Mouse (Mus musculus): ENCODE data around the gene Prss35. TPM values are rescaled to one million over a fixed set of nuclear protein-coding genes. Genes with fewer than 3 reads are reported as not detected.

The Prss35 gene
- total and polyA plus RNA-seq, 3 experiments = 0.16 TPM; not detected in 2

GRCm38 (mm10) chr9:86745926-86746581, 2.6 kb downstream of the Prss35 start:
- Histone ChIP-seq H3K4me3 (ENCODE audit: low read depth, low read length) (no peak overlapping the region), H3K36me3 (replicated peaks) (no peaks in the 10 kb centered on the region), H3K4me1 (ENCODE audit: insufficient read depth, low read depth, low read length) (no peaks in the 10 kb centered on the region), H3K9me3 (replicated peaks) (no peaks in the 10 kb centered on the region), H3K27me3 (ENCODE audit: insufficient read depth, low read length) (peaks cover 7% of the 10 kb centered on the region; the same call in 1 of the 2 replicates)
- TF ChIP-seq TAL1 (conservative IDR thresholded peaks at IDR 0.05; ENCODE audit: low read depth, low read length) (no peak), CTCF (IDR thresholded peaks at IDR 0.05; ENCODE audit: low read depth, low read length) (no peak), GATA2 (IDR thresholded peaks at IDR 0.05; ENCODE audit: borderline replicate concordance, low read depth, low read length) (no peak), GATA1 (IDR thresholded peaks at IDR 0.05; ENCODE audit: borderline replicate concordance, low read length) (no peak), POLR2AphosphoS5 (IDR thresholded peaks at IDR 0.05; ENCODE audit: insufficient replicate concordance, low read depth, low read length) (no peak)
- ATAC-seq (ENCODE audit: extremely low read depth, insufficient number of reproducible peaks, low FRiP score, poor library complexity, severe bottlenecking) (peak; percentile 34; the same call in 1 of the 2 replicates), DNase-seq (ENCODE audit: low spot score) (no peak)

DNA sequence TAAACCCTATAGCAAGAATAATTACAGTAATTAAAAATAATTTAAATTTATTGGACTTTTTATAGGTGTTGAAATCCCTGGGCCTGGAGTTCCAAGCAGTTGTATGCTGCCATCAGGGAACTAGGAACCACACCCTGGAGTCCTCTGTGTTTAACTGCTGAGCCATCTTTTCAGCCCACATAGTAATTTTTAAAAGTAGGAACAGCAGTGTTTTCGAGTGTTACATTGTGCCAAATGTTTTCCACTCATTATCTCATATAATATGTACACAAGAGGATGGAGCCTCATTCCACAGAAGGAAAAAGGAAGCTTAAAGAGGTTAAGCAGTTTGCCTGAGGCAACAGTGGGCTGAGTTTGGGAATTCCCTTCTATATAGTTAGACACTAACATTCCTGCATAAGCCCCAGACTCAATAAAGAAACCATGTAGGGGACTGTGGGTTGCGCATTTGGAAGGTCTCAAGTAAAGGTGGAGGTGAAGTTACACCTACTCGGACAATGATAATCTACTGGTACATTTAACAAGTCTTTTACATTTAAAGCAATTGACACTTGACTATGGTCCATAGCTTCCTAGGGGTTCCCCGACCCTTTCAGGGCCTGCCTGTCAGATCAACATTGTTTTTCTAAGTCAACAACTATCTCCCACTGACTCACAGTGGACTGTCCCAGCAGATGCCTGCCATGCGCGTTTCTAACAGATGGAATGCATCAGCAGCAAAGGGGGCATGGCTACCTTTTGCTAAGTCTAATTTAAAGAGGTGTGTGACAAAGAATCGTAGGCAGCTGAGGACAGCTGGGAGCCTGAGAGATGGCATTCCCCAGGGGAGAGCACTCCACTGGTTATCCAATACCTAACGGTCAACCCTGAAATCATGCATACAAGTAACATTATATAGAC, 19.3 kb downstream of the Prss35 start:
- no peaks in the 10 kb centered on the region for H3K36me3 ChIP-seq (replicated peaks)
- ATAC-seq (ENCODE audit: extremely low read depth, insufficient number of reproducible peaks, low FRiP score, poor library complexity, severe bottlenecking) (no peak), DNase-seq (ENCODE audit: low spot score) (no peak)
- no peaks in the 10 kb centered on the region for H3K4me1 ChIP-seq (ENCODE audit: insufficient read depth, low read depth, low read length)
- 0 out of 2 replicates have a peak, but pooled peaks cover 2% of the 10 kb centered on the region for H3K27me3 ChIP-seq (ENCODE audit: insufficient read depth, low read length)
- TF ChIP-seq POLR2AphosphoS5 (IDR thresholded peaks at IDR 0.05; ENCODE audit: insufficient replicate concordance, low read depth, low read length) = no peak
- no peak for TF ChIP-seq TAL1 (conservative IDR thresholded peaks at IDR 0.05; ENCODE audit: low read depth, low read length)
- no peak for TF ChIP-seq GATA1 (IDR thresholded peaks at IDR 0.05; ENCODE audit: borderline replicate concordance, low read length)
- H3K9me3 ChIP-seq (replicated peaks) = no peaks in the 10 kb centered on the region
- H3K4me3 ChIP-seq (ENCODE audit: low read depth, low read length) = no peak overlapping the region

DNA sequence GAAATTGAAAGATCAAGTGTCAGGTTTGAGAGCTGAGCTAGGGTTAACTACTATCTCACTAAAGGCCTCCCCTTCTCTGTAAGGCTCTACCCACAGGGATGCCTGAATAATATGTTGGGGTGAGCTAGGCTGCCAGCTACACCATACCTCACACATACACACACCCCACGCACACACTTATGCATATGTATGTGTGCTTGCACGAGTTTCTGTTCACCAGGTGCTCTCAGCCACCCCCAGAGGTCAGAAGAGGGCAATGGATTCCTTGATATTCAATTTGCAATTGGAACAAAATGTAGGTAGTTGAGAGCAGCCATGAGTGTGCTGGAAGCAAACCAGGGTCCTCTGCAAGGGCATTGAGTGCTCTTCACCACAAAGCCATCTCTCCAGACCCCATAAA, 20.6 kb downstream of the Prss35 start:
- Histone ChIP-seq H3K27me3 (ENCODE audit: insufficient read depth, low read length) (0 out of 2 replicates have a peak, but pooled peaks cover 5% of the 10 kb centered on the region), H3K36me3 (replicated peaks) (no peaks in the 10 kb centered on the region), H3K4me3 (ENCODE audit: low read depth, low read length) (no peak overlapping the region), H3K9me3 (replicated peaks) (no peaks in the 10 kb centered on the region), H3K4me1 (ENCODE audit: insufficient read depth, low read depth, low read length) (no peaks in the 10 kb centered on the region)
- no peak for DNase-seq (ENCODE audit: low spot score)
- TF ChIP-seq POLR2AphosphoS5 (IDR thresholded peaks at IDR 0.05; ENCODE audit: insufficient replicate concordance, low read depth, low read length) = no peak
- no peak for TF ChIP-seq CTCF (IDR thresholded peaks at IDR 0.05; ENCODE audit: low read depth, low read length)
- no peak for TF ChIP-seq TAL1 (conservative IDR thresholded peaks at IDR 0.05; ENCODE audit: low read depth, low read length)
- no peak for TF ChIP-seq GATA1 (IDR thresholded peaks at IDR 0.05; ENCODE audit: borderline replicate concordance, low read length)
- TF ChIP-seq GATA2 (IDR thresholded peaks at IDR 0.05; ENCODE audit: borderline replicate concordance, low read depth, low read length) = no peak
- ATAC-seq (ENCODE audit: extremely low read depth, insufficient number of reproducible peaks, low FRiP score, poor library complexity, severe bottlenecking) = no peak

- no peak for ATAC-seq (ENCODE audit: extremely low read depth, insufficient number of reproducible peaks, low FRiP score, poor library complexity, severe bottlenecking)
- TF ChIP-seq GATA2 (IDR thresholded peaks at IDR 0.05; ENCODE audit: borderline replicate concordance, low read depth, low read length) (no peak), POLR2AphosphoS5 (IDR thresholded peaks at IDR 0.05; ENCODE audit: insufficient replicate concordance, low read depth, low read length) (no peak), GATA1 (IDR thresholded peaks at IDR 0.05; ENCODE audit: borderline replicate concordance, low read length) (no peak), TAL1 (conservative IDR thresholded peaks at IDR 0.05; ENCODE audit: low read depth, low read length) (no peak), CTCF (IDR thresholded peaks at IDR 0.05; ENCODE audit: low read depth, low read length) (no peak)
- Histone ChIP-seq H3K36me3 (replicated peaks) (no peaks in the 10 kb centered on the region), H3K27me3 (ENCODE audit: insufficient read depth, low read length) (0 out of 2 replicates have a peak, but pooled peaks cover 5% of the 10 kb centered on the region), H3K4me3 (ENCODE audit: low read depth, low read length) (no peak overlapping the region), H3K9me3 (replicated peaks) (no peaks in the 10 kb centered on the region), H3K4me1 (ENCODE audit: insufficient read depth, low read depth, low read length) (no peaks in the 10 kb centered on the region)
- DNase-seq (ENCODE audit: low spot score) = no peak
Observed at GRCm38 (mm10) chr9:86766991-86767390, 23.5 kb downstream of the Prss35 start.

GRCm38 (mm10) chr9:86772897-86773296, 29.4 kb downstream of the Prss35 start:
- no peak for ATAC-seq (ENCODE audit: extremely low read depth, insufficient number of reproducible peaks, low FRiP score, poor library complexity, severe bottlenecking)

DNA sequence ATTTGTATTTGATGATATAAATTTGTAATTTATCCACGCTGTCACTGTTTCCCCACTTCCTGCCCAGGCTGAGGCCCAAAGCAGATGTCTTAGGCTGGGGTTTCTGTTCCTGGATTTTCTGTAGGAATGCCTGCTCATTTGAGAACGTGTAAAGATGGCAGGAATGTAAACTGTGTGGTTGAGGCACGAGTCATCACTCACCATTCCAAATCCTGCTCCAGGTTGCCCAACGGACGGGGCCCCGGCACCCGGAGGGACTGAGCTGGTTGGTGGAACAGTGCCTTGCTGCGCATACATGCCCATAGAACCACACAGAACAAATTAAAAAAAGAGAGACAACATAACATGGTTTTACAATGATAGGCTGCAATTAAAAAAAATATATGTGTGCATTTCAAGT, 30.5 kb downstream of the Prss35 start:
- no peaks in the 10 kb centered on the region for H3K9me3 ChIP-seq (replicated peaks)
- no peaks in the 10 kb centered on the region for H3K4me1 ChIP-seq (ENCODE audit: insufficient read depth, low read depth, low read length)
- H3K36me3 ChIP-seq (replicated peaks) = no peaks in the 10 kb centered on the region
- H3K4me3 ChIP-seq (ENCODE audit: low read depth, low read length) = no peak overlapping the region
- no peak for TF ChIP-seq GATA2 (IDR thresholded peaks at IDR 0.05; ENCODE audit: borderline replicate concordance, low read depth, low read length)
- no peak for TF ChIP-seq TAL1 (conservative IDR thresholded peaks at IDR 0.05; ENCODE audit: low read depth, low read length)
- TF ChIP-seq POLR2AphosphoS5 (IDR thresholded peaks at IDR 0.05; ENCODE audit: insufficient replicate concordance, low read depth, low read length) = no peak
- TF ChIP-seq CTCF (IDR thresholded peaks at IDR 0.05; ENCODE audit: low read depth, low read length) = no peak
- no peak for TF ChIP-seq GATA1 (IDR thresholded peaks at IDR 0.05; ENCODE audit: borderline replicate concordance, low read length)
- ATAC-seq (ENCODE audit: extremely low read depth, insufficient number of reproducible peaks, low FRiP score, poor library complexity, severe bottlenecking) = no peak
- H3K27me3 ChIP-seq (ENCODE audit: insufficient read depth, low read length) = peaks cover 4% of the 10 kb centered on the region; the same call in 1 of the 2 replicates
- DNase-seq (ENCODE audit: low spot score) = no peak

More at GRCm38 (mm10) chr9:86772897-86773296, 29.4 kb downstream of the Prss35 start:
- Histone ChIP-seq H3K27me3 (ENCODE audit: insufficient read depth, low read length) (peaks cover 4% of the 10 kb centered on the region; the same call in 1 of the 2 replicates), H3K4me3 (ENCODE audit: low read depth, low read length) (no peak overlapping the region), H3K4me1 (ENCODE audit: insufficient read depth, low read depth, low read length) (no peaks in the 10 kb centered on the region), H3K9me3 (replicated peaks) (no peaks in the 10 kb centered on the region), H3K36me3 (replicated peaks) (no peaks in the 10 kb centered on the region)
- no peak for DNase-seq (ENCODE audit: low spot score)
- TF ChIP-seq GATA1 (IDR thresholded peaks at IDR 0.05; ENCODE audit: borderline replicate concordance, low read length) (no peak), TAL1 (conservative IDR thresholded peaks at IDR 0.05; ENCODE audit: low read depth, low read length) (no peak), CTCF (IDR thresholded peaks at IDR 0.05; ENCODE audit: low read depth, low read length) (no peak), POLR2AphosphoS5 (IDR thresholded peaks at IDR 0.05; ENCODE audit: insufficient replicate concordance, low read depth, low read length) (no peak), GATA2 (IDR thresholded peaks at IDR 0.05; ENCODE audit: borderline replicate concordance, low read depth, low read length) (no peak)
